Mouse (Mus musculus): ENCODE results near the gene Cpne6. TPM values are rescaled to one million over a fixed set of nuclear protein-coding genes. Genes with fewer than 3 reads are reported as not detected.

The Cpne6 gene
- polyA plus RNA-seq, 1 experiment from 2014 or later = 0.39 TPM

GRCm38 (mm10) chr14:55495509-55496240 is 14.6 kb upstream of the Cpne6 start:
- no peak overlapping the region for H3K4me3 ChIP-seq (ENCODE audit: low read depth, low read length)
- no peaks in the 10 kb centered on the region for H3K36me3 ChIP-seq (ENCODE audit: control insufficient read depth, insufficient read depth)
- no peak for ATAC-seq
- no peaks in the 10 kb centered on the region for H3K4me1 ChIP-seq (replicated peaks; ENCODE audit: control insufficient read depth, insufficient read depth, low read length)
- no peak overlapping the region for H3K4me2 ChIP-seq (replicated peaks; ENCODE audit: low read depth)
- no peaks in the 10 kb centered on the region for H3K9me3 ChIP-seq (ENCODE audit: control insufficient read depth)
- no peaks in the 10 kb centered on the region for H3K27me3 ChIP-seq (replicated peaks; ENCODE audit: control insufficient read depth, insufficient read depth, low read length)
- WGBS = 78% methylated on average over 20 of the region's 20 CpGs
- no peak overlapping the region for H3K27ac ChIP-seq (ENCODE audit: low read depth, low read length)
- H3K9ac ChIP-seq (ENCODE audit: low read depth, low read length) = no peak overlapping the region
- TF ChIP-seq CTCF (IDR thresholded peaks at IDR 0.05; ENCODE audit: low read depth) = no peak

GRCm38 (mm10) chr14:55496761-55497448 is 13.3 kb upstream of the Cpne6 start:
- Histone ChIP-seq H3K4me2 (replicated peaks; ENCODE audit: low read depth) (no peak overlapping the region), H3K4me1 (replicated peaks; ENCODE audit: control insufficient read depth, insufficient read depth, low read length) (no peaks in the 10 kb centered on the region), H3K27ac (ENCODE audit: low read depth, low read length) (no peak overlapping the region), H3K9me3 (ENCODE audit: control insufficient read depth) (no peaks in the 10 kb centered on the region), H3K9ac (ENCODE audit: low read depth, low read length) (no peak overlapping the region), H3K36me3 (ENCODE audit: control insufficient read depth, insufficient read depth) (no peaks in the 10 kb centered on the region), H3K27me3 (replicated peaks; ENCODE audit: control insufficient read depth, insufficient read depth, low read length) (no peaks in the 10 kb centered on the region), H3K4me3 (ENCODE audit: low read depth, low read length) (no peak overlapping the region)
- no peak for TF ChIP-seq CTCF (IDR thresholded peaks at IDR 0.05; ENCODE audit: low read depth)
- 71% methylated on average over 16 of the region's 16 CpGs for WGBS
- 0 out of 2 replicates have a peak, but pooled peaks have one; percentile 26 for ATAC-seq

GRCm38 (mm10) chr14:55497449-55497821 is 12.8 kb upstream of the Cpne6 start:
- no peaks in the 10 kb centered on the region for H3K36me3 ChIP-seq (ENCODE audit: control insufficient read depth, insufficient read depth)
- peak; percentile 32; the same call in 1 of the 2 replicates for ATAC-seq
- no peaks in the 10 kb centered on the region for H3K4me1 ChIP-seq (replicated peaks; ENCODE audit: control insufficient read depth, insufficient read depth, low read length)
- no peak overlapping the region for H3K4me2 ChIP-seq (replicated peaks; ENCODE audit: low read depth)
- H3K27me3 ChIP-seq (replicated peaks; ENCODE audit: control insufficient read depth, insufficient read depth, low read length) = no peaks in the 10 kb centered on the region
- no peak overlapping the region for H3K4me3 ChIP-seq (ENCODE audit: low read depth, low read length)
- TF ChIP-seq CTCF (IDR thresholded peaks at IDR 0.05; ENCODE audit: low read depth) = peak; percentile 99
- H3K9me3 ChIP-seq (ENCODE audit: control insufficient read depth) = no peaks in the 10 kb centered on the region
- H3K27ac ChIP-seq (ENCODE audit: low read depth, low read length) = no peak overlapping the region
- 28% methylated on average over 6 of the region's 6 CpGs for whole genome bisulfite sequencing
- H3K9ac ChIP-seq (ENCODE audit: low read depth, low read length) = no peak overlapping the region

GRCm38 (mm10) chr14:55505612-55506011 is 4.6 kb upstream of the Cpne6 start:
- ATAC-seq = no peak
- no peak overlapping the region for H3K27ac ChIP-seq (ENCODE audit: low read depth, low read length)
- H3K36me3 ChIP-seq (ENCODE audit: control insufficient read depth, insufficient read depth) = no peaks in the 10 kb centered on the region
- H3K4me1 ChIP-seq (replicated peaks; ENCODE audit: control insufficient read depth, insufficient read depth, low read length) = no peaks in the 10 kb centered on the region
- no peak overlapping the region for H3K9ac ChIP-seq (ENCODE audit: low read depth, low read length)
- H3K9me3 ChIP-seq (ENCODE audit: control insufficient read depth) = no peaks in the 10 kb centered on the region
- no peaks in the 10 kb centered on the region for H3K27me3 ChIP-seq (replicated peaks; ENCODE audit: control insufficient read depth, insufficient read depth, low read length)
- WGBS = 87% methylated on average over 9 of the region's 9 CpGs
- H3K4me2 ChIP-seq (replicated peaks; ENCODE audit: low read depth) = no peak overlapping the region
- no peak for TF ChIP-seq CTCF (IDR thresholded peaks at IDR 0.05; ENCODE audit: low read depth)
- H3K4me3 ChIP-seq (ENCODE audit: low read depth, low read length) = no peak overlapping the region

GRCm38 (mm10) chr14:55507801-55508200 is 2.4 kb upstream of the Cpne6 start:
- no peak for TF ChIP-seq CTCF (IDR thresholded peaks at IDR 0.05; ENCODE audit: low read depth)
- Histone ChIP-seq H3K36me3 (ENCODE audit: control insufficient read depth, insufficient read depth) (no peaks in the 10 kb centered on the region), H3K9me3 (ENCODE audit: control insufficient read depth) (no peaks in the 10 kb centered on the region), H3K4me3 (ENCODE audit: low read depth, low read length) (no peak overlapping the region), H3K4me1 (replicated peaks; ENCODE audit: control insufficient read depth, insufficient read depth, low read length) (no peaks in the 10 kb centered on the region), H3K27me3 (replicated peaks; ENCODE audit: control insufficient read depth, insufficient read depth, low read length) (no peaks in the 10 kb centered on the region), H3K4me2 (replicated peaks; ENCODE audit: low read depth) (no peak overlapping the region), H3K27ac (ENCODE audit: low read depth, low read length) (no peak overlapping the region), H3K9ac (ENCODE audit: low read depth, low read length) (no peak overlapping the region)
- ATAC-seq = no peak
- 54% methylated on average over 7 of the region's 7 CpGs for WGBS

- 74% methylated on average over 10 of the region's 10 CpGs for WGBS
- TF ChIP-seq CTCF (IDR thresholded peaks at IDR 0.05; ENCODE audit: low read depth) = no peak
- H3K36me3 ChIP-seq (ENCODE audit: control insufficient read depth, insufficient read depth) = no peaks in the 10 kb centered on the region
- no peaks in the 10 kb centered on the region for H3K4me1 ChIP-seq (replicated peaks; ENCODE audit: control insufficient read depth, insufficient read depth, low read length)
- H3K27ac ChIP-seq (ENCODE audit: low read depth, low read length) = no peak overlapping the region
- H3K9ac ChIP-seq (ENCODE audit: low read depth, low read length) = no peak overlapping the region
- ATAC-seq = no peak
- no peak overlapping the region for H3K4me2 ChIP-seq (replicated peaks; ENCODE audit: low read depth)
- no peak overlapping the region for H3K4me3 ChIP-seq (ENCODE audit: low read depth, low read length)
- no peaks in the 10 kb centered on the region for H3K27me3 ChIP-seq (replicated peaks; ENCODE audit: control insufficient read depth, insufficient read depth, low read length)
- no peaks in the 10 kb centered on the region for H3K9me3 ChIP-seq (ENCODE audit: control insufficient read depth)
These were observed 705 bp upstream of the Cpne6 start for GRCm38 (mm10) chr14:55509540-55509939.
